Mouse (Mus musculus): ENCODE data around the gene Pkp1. TPM values are rescaled to one million over a fixed set of nuclear protein-coding genes. Genes with fewer than 3 reads are reported as not detected.

The Pkp1 gene
- total and polyA plus RNA-seq, 3 experiments = not detected

DNA sequence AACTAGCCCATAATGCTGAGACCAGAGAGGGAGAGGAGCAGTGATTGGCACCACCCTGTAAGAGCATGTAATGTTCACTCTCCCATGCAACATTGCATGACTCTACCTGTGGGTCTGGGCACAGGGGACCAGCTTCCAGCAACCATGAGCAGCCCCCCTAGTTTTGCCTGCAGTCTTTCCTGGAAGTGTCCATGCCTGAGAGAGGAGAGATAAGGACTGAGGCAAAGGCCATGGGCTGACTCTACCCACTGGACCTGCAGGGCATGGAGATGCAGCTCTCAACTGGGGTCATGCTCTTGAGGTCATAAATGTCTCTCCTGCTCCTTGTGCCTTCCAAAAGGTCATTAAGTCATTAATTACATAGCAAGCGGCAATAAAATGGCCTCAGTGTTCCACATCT is 17.1 kb upstream of the Pkp1 start:
- H3K79me2 ChIP-seq (ENCODE audit: control insufficient read depth, insufficient read depth, low read length, poor library complexity) = no peaks in the 10 kb centered on the region
- H3K4me3 ChIP-seq (ENCODE audit: control insufficient read depth in 1 of 2, insufficient read depth in 1 of 2, low read depth in 2 of 2, low read length in 2 of 2) = no peak overlapping the region
- no peak for DNase-seq (ENCODE audit: low read depth, low spot score)
- TF ChIP-seq RCOR1 (IDR thresholded peaks at IDR 0.05; ENCODE audit: low read depth, low read length) (no peak), RAD21 (IDR thresholded peaks at IDR 0.05; ENCODE audit: low read depth, low read length) (no peak)
- H3K4me1 ChIP-seq (ENCODE audit: control insufficient read depth in 1 of 2, insufficient read depth in 2 of 2, low read length in 2 of 2) = peaks cover 0 to 3% of the 10 kb centered on the region in 2 experiments; a peak in 2 of 4 replicates
- H3K27ac ChIP-seq (ENCODE audit: control insufficient read depth, low read depth, low read length) = no peak overlapping the region
- H3K36me3 ChIP-seq (ENCODE audit: control insufficient read depth in 1 of 2, insufficient read depth in 2 of 2, low read length in 2 of 2) = peaks cover 0 to 3% of the 10 kb centered on the region in 2 experiments; a peak in 2 of 4 replicates
- peaks cover 0 to 10% of the 10 kb centered on the region in 2 experiments; a peak in 3 of 4 replicates for H3K27me3 ChIP-seq (ENCODE audit: control insufficient read depth in 1 of 2, insufficient read depth in 2 of 2, low read length in 2 of 2)
- H3K9ac ChIP-seq (ENCODE audit: control insufficient read depth, low read depth, low read length, poor library complexity, severe bottlenecking) = no peak overlapping the region
- H3K9me3 ChIP-seq (replicated peaks; ENCODE audit: insufficient read depth, low read length) = no peaks in the 10 kb centered on the region

DNA sequence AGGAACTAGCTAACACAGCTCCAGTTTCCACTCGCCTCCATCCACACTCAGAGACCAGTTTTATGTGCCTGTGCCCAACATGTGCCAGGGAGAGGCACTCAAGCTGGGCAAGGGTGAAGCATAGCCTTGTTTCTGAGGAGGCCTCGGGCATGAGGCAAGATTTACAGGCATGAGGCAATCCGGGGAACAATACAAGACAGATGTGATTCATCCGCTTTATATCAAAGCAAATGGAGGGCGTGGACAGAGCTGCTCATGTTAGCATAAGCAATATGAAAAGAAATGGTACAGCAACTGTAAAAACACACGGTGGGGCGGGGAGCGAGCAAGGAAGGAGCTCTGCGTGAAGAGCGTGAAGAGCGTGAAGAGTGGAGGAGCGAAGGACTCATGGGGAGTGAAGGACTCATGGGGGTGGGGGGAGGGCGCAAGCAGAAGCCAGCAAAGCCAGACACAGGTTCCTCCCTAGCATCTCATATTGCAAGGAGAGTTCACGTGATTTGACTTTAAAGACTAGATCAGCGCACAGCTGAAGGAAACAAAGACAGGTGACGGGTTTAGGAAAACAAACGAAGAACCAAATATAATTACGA is 14.8 kb upstream of the Pkp1 start:
- no peaks in the 10 kb centered on the region for H3K36me3 ChIP-seq (ENCODE audit: control insufficient read depth in 1 of 2, insufficient read depth in 2 of 2, low read length in 2 of 2)
- no peak overlapping the region for H3K4me3 ChIP-seq (ENCODE audit: control insufficient read depth in 1 of 2, insufficient read depth in 1 of 2, low read depth in 2 of 2, low read length in 2 of 2)
- no peak overlapping the region for H3K9ac ChIP-seq (ENCODE audit: control insufficient read depth, low read depth, low read length, poor library complexity, severe bottlenecking)
- TF ChIP-seq MEF2A (IDR thresholded peaks at IDR 0.05; ENCODE audit: extremely low read depth, insufficient replicate concordance, low read depth, low read length, poor library complexity, severe bottlenecking) = no peak
- no peak for TF ChIP-seq MAX (IDR thresholded peaks at IDR 0.05; ENCODE audit: low read length)
- no peak for TF ChIP-seq ZC3H11A (IDR thresholded peaks at IDR 0.05; ENCODE audit: low read depth, low read length)
- no peak for TF ChIP-seq MAFK (IDR thresholded peaks at IDR 0.05; ENCODE audit: borderline replicate concordance, low read depth, low read length)
- no peak for TF ChIP-seq GATA1 (IDR thresholded peaks at IDR 0.05; ENCODE audit: low read depth, low read length)
- TF ChIP-seq MYC (IDR thresholded peaks at IDR 0.05; ENCODE audit: low read depth, low read length) = no peak
- peaks cover 0 to 14% of the 10 kb centered on the region in 2 experiments; a peak in 3 of 4 replicates for H3K27me3 ChIP-seq (ENCODE audit: control insufficient read depth in 1 of 2, insufficient read depth in 2 of 2, low read length in 2 of 2)
- H3K79me2 ChIP-seq (ENCODE audit: control insufficient read depth, insufficient read depth, low read length, poor library complexity) = no peaks in the 10 kb centered on the region
- H3K27ac ChIP-seq (ENCODE audit: control insufficient read depth, low read depth, low read length) = no peak overlapping the region
- no peaks in the 10 kb centered on the region for H3K9me3 ChIP-seq (replicated peaks; ENCODE audit: insufficient read depth, low read length)
- H3K4me1 ChIP-seq (ENCODE audit: control insufficient read depth in 1 of 2, insufficient read depth in 2 of 2, low read length in 2 of 2) = no peaks in the 10 kb centered on the region
- DNase-seq (ENCODE audit: low read depth, low spot score) = no peak

- DNase-seq (ENCODE audit: low read depth, low spot score) = no peak
- no peak overlapping the region for H3K4me3 ChIP-seq (ENCODE audit: control insufficient read depth in 1 of 2, insufficient read depth in 1 of 2, low read depth in 2 of 2, low read length in 2 of 2)
- no peaks in the 10 kb centered on the region for H3K4me1 ChIP-seq (ENCODE audit: control insufficient read depth in 1 of 2, insufficient read depth in 2 of 2, low read length in 2 of 2)
- H3K36me3 ChIP-seq (ENCODE audit: control insufficient read depth in 1 of 2, insufficient read depth in 2 of 2, low read length in 2 of 2) = no peaks in the 10 kb centered on the region
- H3K27ac ChIP-seq (ENCODE audit: control insufficient read depth, low read depth, low read length) = no peak overlapping the region
- H3K9me3 ChIP-seq (replicated peaks; ENCODE audit: insufficient read depth, low read length) = no peaks in the 10 kb centered on the region
- TF ChIP-seq CHD1 (IDR thresholded peaks at IDR 0.05; ENCODE audit: low read depth, low read length) (no peak), SMC3 (IDR thresholded peaks at IDR 0.05; ENCODE audit: low read depth, low read length) (no peak), SIN3A (IDR thresholded peaks at IDR 0.05; ENCODE audit: low read length) (no peak), MEF2A (IDR thresholded peaks at IDR 0.05; ENCODE audit: extremely low read depth, insufficient replicate concordance, low read depth, low read length, poor library complexity, severe bottlenecking) (no peak), USF2 (IDR thresholded peaks at IDR 0.05; ENCODE audit: borderline replicate concordance in 1 of 2, insufficient read depth in 1 of 2, low read depth in 1 of 2, low read length in 2 of 2) (no peak)
- H3K9ac ChIP-seq (ENCODE audit: control insufficient read depth, low read depth, low read length, poor library complexity, severe bottlenecking) = no peak overlapping the region
- H3K27me3 ChIP-seq (ENCODE audit: control insufficient read depth in 1 of 2, insufficient read depth in 2 of 2, low read length in 2 of 2) = peaks cover 3 to 5% of the 10 kb centered on the region in 2 experiments; a peak in 3 of 4 replicates
- no peaks in the 10 kb centered on the region for H3K79me2 ChIP-seq (ENCODE audit: control insufficient read depth, insufficient read depth, low read length, poor library complexity)
Observed at GRCm38 (mm10) chr1:135929876-135930275, 10.9 kb upstream of the Pkp1 start.
